Mouse (Mus musculus): ENCODE data around the gene Pigs.

Pigs gene

GRCm38 (mm10) chr11:78327634-78328511 lies at the start of gene Pigs:
Gene Pigs (plus strand): TSS chr11:78328415.
- peak; percentile 86 for DNase-seq (ENCODE audit: low spot score)

GRCm38 (mm10) chr11:78278853-78279252 lies 49.4 kb upstream of the Pigs start:
- DNase-seq (ENCODE audit: low spot score): no peak

GRCm38 (mm10) chr11:78279586-78279985 lies 48.6 kb upstream of the Pigs start:
- no peak for DNase-seq (ENCODE audit: low spot score)

- no peak for DNase-seq (ENCODE audit: low spot score)
These were observed 39.0 kb upstream of the Pigs start for GRCm38 (mm10) chr11:78289146-78289763.

- DNase-seq (ENCODE audit: low spot score): no peak
These were observed 37.6 kb upstream of the Pigs start, which contains the start of gene BC030499 for GRCm38 (mm10) chr11:78290654-78291053. Gene BC030499 (plus strand): TSS chr11:78290841.

- no peak for DNase-seq (ENCODE audit: low spot score)
These were observed 33.6 kb upstream of the Pigs start for GRCm38 (mm10) chr11:78294585-78294984.

GRCm38 (mm10) chr11:78300917-78301316 lies 27.3 kb upstream of the Pigs start:
- no peak for DNase-seq (ENCODE audit: low spot score)

GRCm38 (mm10) chr11:78301357-78302084 lies 26.7 kb upstream of the Pigs start, which contains the start of gene Spag5:
Gene Spag5 (plus strand): TSS chr11:78301529.
- DNase-seq (ENCODE audit: low spot score): peak; percentile 68

GRCm38 (mm10) chr11:78305272-78305671 lies 22.9 kb upstream of the Pigs start:
- DNase-seq (ENCODE audit: low spot score): no peak

- DNase-seq (ENCODE audit: low spot score): no peak
These were observed 17.2 kb upstream of the Pigs start for GRCm38 (mm10) chr11:78310861-78311511.

- DNase-seq (ENCODE audit: low spot score): no peak
These were observed 14.6 kb upstream of the Pigs start for GRCm38 (mm10) chr11:78313662-78314061.

GRCm38 (mm10) chr11:78318411-78318810 lies 9.8 kb upstream of the Pigs start:
- no peak for DNase-seq (ENCODE audit: low spot score)

GRCm38 (mm10) chr11:78322076-78322831 lies 6.0 kb upstream of the Pigs start:
- DNase-seq (ENCODE audit: low spot score): no peak

- DNase-seq (ENCODE audit: low spot score): no peak
These were observed 5.4 kb upstream of the Pigs start, which contains the start of gene Aldoc for GRCm38 (mm10) chr11:78322860-78323259. Gene Aldoc (plus strand): TSS chr11:78322968.

- no peak for DNase-seq (ENCODE audit: low spot score)
These were observed 4.0 kb upstream of the Pigs start for GRCm38 (mm10) chr11:78324000-78324785.

GRCm38 (mm10) chr11:78324965-78325364 lies 3.2 kb upstream of the Pigs start:
- no peak for DNase-seq (ENCODE audit: low spot score)

GRCm38 (mm10) chr11:78327215-78327614 lies 1.0 kb upstream of the Pigs start:
- no peak for DNase-seq (ENCODE audit: low spot score)

GRCm38 (mm10) chr11:78328512-78329056 lies 369 bp downstream of the Pigs start:
- DNase-seq (ENCODE audit: low spot score): no peak

GRCm38 (mm10) chr11:78332676-78333075 lies 4.5 kb downstream of the Pigs start:
- no peak for DNase-seq (ENCODE audit: low spot score)

GRCm38 (mm10) chr11:78333992-78334391 lies 5.8 kb downstream of the Pigs start:
- no peak for DNase-seq (ENCODE audit: low spot score)
